Mouse (Mus musculus) NIH3T3 (cell line): Measurements from ENCODE around the gene Slc1a4.
A peak's percentile ranks its signal among the peaks of the same experiment; 100 is the strongest.

ENCODE experiments used
- DNase-seq: peaks from one replicate; pipeline ENCODE4 v3.0.0-alpha.2; 2012; ENCODE audit warnings: low read depth

Slc1a4 gene

GRCm38 (mm10) chr11:20332561-20333514 is at the start of gene Slc1a4:
Slc1a4 (minus strand) TSS chr11:20332713.
- peak; percentile 99 for DNase-seq

- no peak for DNase-seq
Observed at GRCm38 (mm10) chr11:20380106-20380505, 47.6 kb upstream of the Slc1a4 start.

- no peak for DNase-seq
Observed at GRCm38 (mm10) chr11:20376642-20377041, 44.1 kb upstream of the Slc1a4 start.

GRCm38 (mm10) chr11:20372616-20373211 is 40.2 kb upstream of the Slc1a4 start:
- DNase-seq = no peak

- no peak for DNase-seq
Observed at GRCm38 (mm10) chr11:20370486-20370885, 38.0 kb upstream of the Slc1a4 start.

- no peak for DNase-seq
Observed at GRCm38 (mm10) chr11:20366456-20366855, 33.9 kb upstream of the Slc1a4 start.

- DNase-seq = no peak
Observed at GRCm38 (mm10) chr11:20361354-20361753, 28.8 kb upstream of the Slc1a4 start.

- DNase-seq = peak; percentile 34
Observed at GRCm38 (mm10) chr11:20357684-20358447, 25.4 kb upstream of the Slc1a4 start.

GRCm38 (mm10) chr11:20348466-20348865 is 16.0 kb upstream of the Slc1a4 start:
- no peak for DNase-seq

GRCm38 (mm10) chr11:20347548-20347947 is 15.0 kb upstream of the Slc1a4 start:
- DNase-seq = peak; percentile 79

- no peak for DNase-seq
Observed at GRCm38 (mm10) chr11:20346369-20346768, 13.9 kb upstream of the Slc1a4 start.

GRCm38 (mm10) chr11:20343952-20344351 is 11.4 kb upstream of the Slc1a4 start:
- DNase-seq = no peak

- no peak for DNase-seq
Observed at GRCm38 (mm10) chr11:20341598-20341997, 9.1 kb upstream of the Slc1a4 start.

GRCm38 (mm10) chr11:20338703-20339102 is 6.2 kb upstream of the Slc1a4 start:
- no peak for DNase-seq

- no peak for DNase-seq
Observed at GRCm38 (mm10) chr11:20334301-20334700, 1.8 kb upstream of the Slc1a4 start.

- DNase-seq = peak; percentile 44
Observed at GRCm38 (mm10) chr11:20331690-20332537, 599 bp downstream of the Slc1a4 start.

GRCm38 (mm10) chr11:20331027-20331689 is 1.4 kb downstream of the Slc1a4 start:
- DNase-seq = peak; percentile 76

GRCm38 (mm10) chr11:20329711-20330110 is 2.8 kb downstream of the Slc1a4 start:
- no peak for DNase-seq

- no peak for DNase-seq
Observed at GRCm38 (mm10) chr11:20328771-20329170, 3.7 kb downstream of the Slc1a4 start.

- no peak for DNase-seq
Observed at GRCm38 (mm10) chr11:20326328-20326995, 6.1 kb downstream of the Slc1a4 start.
